Mouse (Mus musculus) lung, adult 2 months (tissue): ENCODE data around the gene Zfp174.

ENCODE experiments used
- CTCF ChIP-seq: fragments of 200-500 bp; IDR thresholded peaks from 2 replicates; pipeline ENCODE4 v1.5.1; 2011; ENCODE audit warnings: mild to moderate bottlenecking, low read length, control low read depth; ENCODE audit not compliant: insufficient read depth
- POLR2A ChIP-seq: fragments of 200-500 bp; IDR thresholded peaks from 2 replicates; pipeline ENCODE4 v1.6.1; 2011; ENCODE audit warnings: low read depth, mild to moderate bottlenecking, control low read depth, low read length, borderline replicate concordance; ENCODE audit errors: extremely low read depth

- TF ChIP-seq POLR2A (no peak), CTCF (no peak)
These were observed 60.4 kb downstream of the Zfp174 start for GRCm38 (mm10) chr16:3907471-3907870.
